In genomic region chr19:23134441-23135301, GRCm38 (mm10) we compare ENCODE assay signal across 8 mouse cellular contexts. TPM values are rescaled to one million over a fixed set of nuclear protein-coding genes. Genes with fewer than 3 reads are reported as not detected.
DNase-seq lines count a peak whose midpoint lies in the region; ATAC-seq and TF ChIP-seq lines count a peak whose summit lies in the region.

No protein-coding gene starts in this region.

- H3K79me2 ChIP-seq in C2C12 (ENCODE audit: control insufficient read depth, insufficient read depth) = no peaks in the 10 kb centered on the region

- peak; percentile 51 for DNase-seq in brain, embryonic 14.5 days (ENCODE audit: low read depth)
- peak; percentile 55 for DNase-seq in forebrain, embryonic 10.5 days (ENCODE audit: extremely low spot score, low spot score)
- peak; percentile 98 for DNase-seq in kidney, postnatal 14 days
- peak; percentile 65 for DNase-seq in neural tube, embryonic 10.5 days (ENCODE audit: extremely low spot score, low spot score)

- no peaks in the 10 kb centered on the region for H3K36me3 ChIP-seq in C2C12 (ENCODE audit: control insufficient read depth, insufficient read depth)
- no peaks in the 10 kb centered on the region for H3K36me3 ChIP-seq in forebrain, embryonic 10.5 days (replicated peaks)
- H3K36me3 ChIP-seq in heart, embryonic 14.5 days (ENCODE audit: control insufficient read depth, insufficient read depth, low read length) = no peaks in the 10 kb centered on the region
- H3K36me3 ChIP-seq in liver, embryonic 15.5 days (replicated peaks) = no peaks in the 10 kb centered on the region
- no peaks in the 10 kb centered on the region for H3K36me3 ChIP-seq in stomach, embryonic 15.5 days

- peak overlapping the region; percentile 91 for H3K4me2 ChIP-seq in heart, embryonic 14.5 days (ENCODE audit: low read length)
- peak overlapping the region; percentile 80 for H3K4me2 ChIP-seq in liver, embryonic 15.5 days
- H3K4me2 ChIP-seq in stomach, embryonic 15.5 days = peak overlapping the region; percentile 93

- TF ChIP-seq POLR2A in brain, embryonic 14.5 days (IDR thresholded peaks at IDR 0.05; ENCODE audit: borderline replicate concordance, extremely low read depth, insufficient read depth, insufficient read length, poor library complexity, severe bottlenecking) = no peak

- peak overlapping the region; percentile 64 for H3ac ChIP-seq in C2C12 (ENCODE audit: control insufficient read depth, insufficient read length, low read depth)

- no peaks in the 10 kb centered on the region for H3K79me3 ChIP-seq in C2C12 (ENCODE audit: low read depth)

- under 1% methylated on average over 45 of the region's 47 CpGs for WGBS in forebrain, embryonic 10.5 days
- under 1% methylated on average over 47 of the region's 47 CpGs for WGBS in heart, embryonic 14.5 days
- under 1% methylated on average over 46 of the region's 47 CpGs for WGBS in liver, embryonic 15.5 days (ENCODE audit: insufficient replicate concordance)
- under 1% methylated on average over 47 of the region's 47 CpGs for WGBS in stomach, embryonic 15.5 days

- H3K9ac ChIP-seq in heart, embryonic 14.5 days (ENCODE audit: low read length) = peak overlapping the region; percentile 54
- peak overlapping the region; percentile 11; the same call in 1 of the 2 replicates for H3K9ac ChIP-seq in liver, embryonic 15.5 days
- peak overlapping the region; percentile 19; the same call in 1 of the 2 replicates for H3K9ac ChIP-seq in stomach, embryonic 15.5 days

- H3K9me3 ChIP-seq in forebrain, embryonic 10.5 days = no peaks in the 10 kb centered on the region
- H3K9me3 ChIP-seq in heart, embryonic 14.5 days (ENCODE audit: control insufficient read depth, low read length) = no peaks in the 10 kb centered on the region
- no peaks in the 10 kb centered on the region for H3K9me3 ChIP-seq in liver, embryonic 15.5 days (replicated peaks)
- no peaks in the 10 kb centered on the region for H3K9me3 ChIP-seq in stomach, embryonic 15.5 days

- H3K4me3 ChIP-seq in C2C12 (ENCODE audit: insufficient read depth, poor library complexity, severe bottlenecking) = peak overlapping the region; percentile 18
- peak overlapping the region; percentile 56 for H3K4me3 ChIP-seq in forebrain, embryonic 10.5 days
- H3K4me3 ChIP-seq in heart, embryonic 14.5 days (ENCODE audit: control insufficient read depth in 1 of 2, insufficient read depth in 1 of 2, low read depth in 1 of 2, low read length in 2 of 2) = peak overlapping the region; percentile 48 to 50
- H3K4me3 ChIP-seq in liver, embryonic 15.5 days (replicated peaks) = peak overlapping the region; percentile 51
- peak overlapping the region; percentile 43 for H3K4me3 ChIP-seq in stomach, embryonic 15.5 days (replicated peaks)

- peak overlapping the region; percentile 69 for H3K27ac ChIP-seq in forebrain, embryonic 10.5 days
- no peak overlapping the region for H3K27ac ChIP-seq in heart, embryonic 14.5 days (replicated peaks in 1 of 2; ENCODE audit: control insufficient read depth in 1 of 2, insufficient read depth in 1 of 2, low read depth in 2 of 2, low read length in 2 of 2)
- H3K27ac ChIP-seq in liver, embryonic 15.5 days (replicated peaks) = no peak overlapping the region
- H3K27ac ChIP-seq in stomach, embryonic 15.5 days = peak overlapping the region; percentile 91

- H3K4me1 ChIP-seq in forebrain, embryonic 10.5 days = peaks cover 42% of the 10 kb centered on the region
- H3K4me1 ChIP-seq in heart, embryonic 14.5 days (ENCODE audit: control insufficient read depth in 2 of 2, insufficient read depth in 2 of 2, low read length in 2 of 2) = peaks cover 21 to 28% of the 10 kb centered on the region in 2 experiments
- peaks cover 40% of the 10 kb centered on the region for H3K4me1 ChIP-seq in liver, embryonic 15.5 days (replicated peaks)
- H3K4me1 ChIP-seq in stomach, embryonic 15.5 days = peaks cover 32% of the 10 kb centered on the region

- ATAC-seq in heart, embryonic 14.5 days (ENCODE audit: insufficient number of reproducible peaks, insufficient read depth, low FRiP score, low read depth) = peak; percentile 40; the same call in 1 of the 2 replicates
- ATAC-seq in liver, embryonic 15.5 days (ENCODE audit: insufficient read depth) = peak; percentile 40
- ATAC-seq in stomach, embryonic 15.5 days (ENCODE audit: insufficient read depth, low FRiP score, low read depth) = peak; percentile 63

- no peak for TF ChIP-seq CTCF in C2C12 (IDR thresholded peaks at IDR 0.05; ENCODE audit: control insufficient read depth, insufficient read depth, insufficient read length)
- TF ChIP-seq CTCF in brain, embryonic 14.5 days (IDR thresholded peaks at IDR 0.05; ENCODE audit: borderline replicate concordance, extremely low read depth, insufficient read depth, insufficient read length) = no peak

- no peaks in the 10 kb centered on the region for H3K27me3 ChIP-seq in C2C12 (ENCODE audit: control insufficient read depth, insufficient read depth, insufficient read length)
- H3K27me3 ChIP-seq in forebrain, embryonic 10.5 days (ENCODE audit: poor library complexity, severe bottlenecking) = peaks cover 90% of the 10 kb centered on the region
- H3K27me3 ChIP-seq in heart, embryonic 14.5 days (ENCODE audit: control insufficient read depth, insufficient read depth, low read length) = peaks cover 16% of the 10 kb centered on the region; the same call in 1 of the 2 replicates
- peaks cover 72% of the 10 kb centered on the region for H3K27me3 ChIP-seq in liver, embryonic 15.5 days
- H3K27me3 ChIP-seq in stomach, embryonic 15.5 days (replicated peaks) = peaks cover 6% of the 10 kb centered on the region; the same call in 1 of the 2 replicates

TF ChIP-seq in C2C12, 6 proteins besides CTCF, POLR2A, EP300 and RAD21:
- TF ChIP-seq FOSL1 (IDR thresholded peaks at IDR 0.05; ENCODE audit: insufficient read depth, low read length, poor library complexity, severe bottlenecking) = no peak
- TF ChIP-seq CEBPB (IDR thresholded peaks at IDR 0.05; ENCODE audit: low read depth) = peak; percentile 66
- TF ChIP-seq USF1 (IDR thresholded peaks at IDR 0.05; ENCODE audit: low read depth) = no peak
- no peak for TF ChIP-seq MYOG (IDR thresholded peaks at IDR 0.05; ENCODE audit: control insufficient read depth, extremely low read depth, insufficient read length)
- peak; percentile 19 for TF ChIP-seq MAX (IDR thresholded peaks at IDR 0.05)
- TF ChIP-seq MYOD1 (IDR thresholded peaks at IDR 0.05; ENCODE audit: control insufficient read depth, insufficient read length, low read depth) = no peak

RNA-seq across cellular contexts. Expression of gene Klf9, which starts 6.4 kb away (rescaled TPM):
- 2.5 TPM for polyA plus RNA-seq in C2C12 (2012; fragmentation: generic; extraction: Trizol)
- polyA plus RNA-seq in brain, embryonic 14.5 days (2012; rRNA removed) = 1.1 and 1.6 TPM in 2 replicates
- polyA plus RNA-seq in forebrain, embryonic 10.5 days (2016; fragmentation: Nextera tagmentation; extraction: Ambion mirVana) = 0.81 and 0.95 TPM in 2 replicates
- polyA plus RNA-seq in heart, embryonic 14.5 days (2014; fragmentation: Nextera tagmentation; extraction: Ambion mirVana) = 1.7 and 1.8 TPM in 2 replicates
- 1.1 and 1.3 TPM in 2 replicates for polyA plus RNA-seq in liver, embryonic 15.5 days (2015; fragmentation: Nextera tagmentation; extraction: Ambion mirVana)
- polyA plus RNA-seq in stomach, embryonic 15.5 days (2015; fragmentation: Nextera tagmentation; extraction: Ambion mirVana) = 6.8 and 8.1 TPM in 2 replicates

Comparison
In these comparisons a context has a peak if more than half of its experiments do, and no peak if none do; other contexts are left out.
1. H3K27ac ChIP-seq: peak in forebrain, embryonic 10.5 days (single experiment) and stomach, embryonic 15.5 days (single experiment); none in heart, embryonic 14.5 days (0 of 2) and liver, embryonic 15.5 days (single experiment).
2. Peak in every context shown above with its lines, with median percentiles within 50 percentile points of each other: H3K4me3 ChIP-seq, DNase-seq, ATAC-seq, H3K4me2 ChIP-seq and H3K9ac ChIP-seq.